In genomic region chr4:34241060-34241571, GRCm38 (mm10) we compare ENCODE assay signal across 11 mouse cellular contexts.
A peak's percentile ranks its signal among the peaks of the same experiment; 100 is the strongest.
DNase-seq lines count a peak whose midpoint lies in the region; ATAC-seq and TF ChIP-seq lines count a peak whose summit lies in the region.
"Had no signal": no experiment of that assay in that cellular context is flagged by ENCODE, and none has a peak within 500 bp of the region (broad histone marks: within the 10 kb centered on the region; RNA-seq: fewer than 3 reads in every experiment).

No protein-coding gene starts in this region.

- H3K36me3 ChIP-seq in forebrain, embryonic 11.5 days (ENCODE audit: control insufficient read depth, insufficient read depth, low read length): no peaks in the 10 kb centered on the region
- no peaks in the 10 kb centered on the region for H3K36me3 ChIP-seq in forebrain, embryonic 10.5 days (replicated peaks)
- H3K36me3 ChIP-seq in midbrain, embryonic 14.5 days (ENCODE audit: control insufficient read depth, insufficient read depth, low read length): no peaks in the 10 kb centered on the region
- no peaks in the 10 kb centered on the region for H3K36me3 ChIP-seq in midbrain, postnatal 0 days (ENCODE audit: insufficient read depth, low read length)
- H3K36me3 ChIP-seq in hindbrain, embryonic 16.5 days (ENCODE audit: control insufficient read depth, insufficient read depth, low read length): no peaks in the 10 kb centered on the region
- H3K36me3 ChIP-seq in myocyte (ENCODE audit: control insufficient read depth, insufficient read depth): no peaks in the 10 kb centered on the region
- H3K36me3 ChIP-seq: liver, embryonic 13.5 days had no signal

- no peak overlapping the region for H3ac ChIP-seq in myocyte (ENCODE audit: control insufficient read depth, insufficient read length)

- no peak for DNase-seq in forebrain, embryonic 11.5 days (ENCODE audit: low spot score)
- no peak for DNase-seq in forebrain, embryonic 10.5 days (ENCODE audit: extremely low spot score, low spot score)
- DNase-seq in midbrain, embryonic 14.5 days: peak; percentile 37
- no peak for DNase-seq in midbrain, postnatal 0 days (ENCODE audit: low spot score)
- no peak for DNase-seq in testis, postnatal 10 days (ENCODE audit: low spot score)
- no peak for DNase-seq in adrenal gland, postnatal 25 days
- DNase-seq: liver, embryonic 13.5 days; spleen, adult 18-20 months; thymus, adult 18-20 months had no signal

- no peak for TF ChIP-seq POLR2A in myocyte (IDR thresholded peaks at IDR 0.05; ENCODE audit: insufficient read length, low read depth)

- H3K27ac ChIP-seq in forebrain, embryonic 11.5 days (ENCODE audit: low read depth, low read length): no peak overlapping the region
- no peak overlapping the region; the same call in 1 of the 2 replicates for H3K27ac ChIP-seq in forebrain, embryonic 10.5 days
- H3K27ac ChIP-seq in midbrain, embryonic 14.5 days (replicated peaks; ENCODE audit: low read depth, low read length): no peak overlapping the region; the same call in 1 of the 2 replicates
- no peak overlapping the region; the same call in 1 of the 2 replicates for H3K27ac ChIP-seq in midbrain, postnatal 0 days (ENCODE audit: low read depth, low read length)
- no peak overlapping the region for H3K27ac ChIP-seq in hindbrain, embryonic 16.5 days (ENCODE audit: low read depth, low read length)
- H3K27ac ChIP-seq: liver, embryonic 13.5 days had no signal

- WGBS in forebrain, embryonic 11.5 days: 49% methylated on average over 7 of the region's 7 CpGs
- WGBS in forebrain, embryonic 10.5 days: 67% methylated on average over 7 of the region's 7 CpGs
- 51% methylated on average over 7 of the region's 7 CpGs for WGBS in midbrain, embryonic 14.5 days
- WGBS in midbrain, postnatal 0 days: 31% methylated on average over 7 of the region's 7 CpGs
- WGBS in hindbrain, embryonic 16.5 days: 46% methylated on average over 7 of the region's 7 CpGs

- H3K27me3 ChIP-seq in forebrain, embryonic 11.5 days (ENCODE audit: control insufficient read depth, insufficient read depth, low read length): no peaks in the 10 kb centered on the region
- H3K27me3 ChIP-seq in forebrain, embryonic 10.5 days (ENCODE audit: poor library complexity, severe bottlenecking): no peaks in the 10 kb centered on the region
- no peaks in the 10 kb centered on the region for H3K27me3 ChIP-seq in midbrain, embryonic 14.5 days (ENCODE audit: control insufficient read depth, insufficient read depth, low read length)
- H3K27me3 ChIP-seq in midbrain, postnatal 0 days (ENCODE audit: insufficient read depth, low read length): no peaks in the 10 kb centered on the region
- no peaks in the 10 kb centered on the region for H3K27me3 ChIP-seq in hindbrain, embryonic 16.5 days (replicated peaks; ENCODE audit: control insufficient read depth, insufficient read depth, low read length)
- no peaks in the 10 kb centered on the region for H3K27me3 ChIP-seq in myocyte (ENCODE audit: control insufficient read depth, insufficient read depth, insufficient read length)
- H3K27me3 ChIP-seq: liver, embryonic 13.5 days had no signal

- H3K9me3 ChIP-seq in forebrain, embryonic 11.5 days (ENCODE audit: control insufficient read depth, low read length): no peaks in the 10 kb centered on the region
- H3K9me3 ChIP-seq in forebrain, embryonic 10.5 days: no peaks in the 10 kb centered on the region
- H3K9me3 ChIP-seq in midbrain, embryonic 14.5 days (ENCODE audit: control insufficient read depth, low read length): no peaks in the 10 kb centered on the region
- H3K9me3 ChIP-seq in midbrain, postnatal 0 days (ENCODE audit: low read length): no peaks in the 10 kb centered on the region
- H3K9me3 ChIP-seq in hindbrain, embryonic 16.5 days (ENCODE audit: control insufficient read depth, low read length): no peaks in the 10 kb centered on the region
- H3K9me3 ChIP-seq: liver, embryonic 13.5 days had no signal

- ATAC-seq in forebrain, embryonic 11.5 days (replicated peaks; ENCODE audit: low FRiP score): peak; percentile 70
- ATAC-seq in midbrain, embryonic 14.5 days (ENCODE audit: low FRiP score, low TSS enrichment): no peak; the same call in 1 of the 2 replicates
- ATAC-seq in midbrain, postnatal 0 days (ENCODE audit: low FRiP score): no peak
- ATAC-seq in hindbrain, embryonic 16.5 days: peak; percentile 45; the same call in 1 of the 2 replicates

- TF ChIP-seq CTCF in midbrain, postnatal 0 days (IDR thresholded peaks at IDR 0.05): no peak

- H3K4me2 ChIP-seq in forebrain, embryonic 11.5 days (ENCODE audit: low read depth, low read length, severe bottlenecking): no peak overlapping the region
- H3K4me2 ChIP-seq in midbrain, embryonic 14.5 days (ENCODE audit: low read length): peak overlapping the region; percentile 28; the same call in 1 of the 2 replicates
- no peak overlapping the region for H3K4me2 ChIP-seq in midbrain, postnatal 0 days (ENCODE audit: low read depth, low read length, poor library complexity, severe bottlenecking)
- H3K4me2 ChIP-seq in hindbrain, embryonic 16.5 days (ENCODE audit: low read length): peak overlapping the region; percentile 24; the same call in 1 of the 2 replicates
- H3K4me2 ChIP-seq in myocyte (ENCODE audit: low read depth): peak overlapping the region; percentile 49
- H3K4me2 ChIP-seq: liver, embryonic 13.5 days had no signal

- no peaks in the 10 kb centered on the region for H3K79me2 ChIP-seq in myocyte (ENCODE audit: control insufficient read depth, insufficient read depth)

- no peak overlapping the region for H3K4me3 ChIP-seq in forebrain, embryonic 11.5 days (ENCODE audit: low read depth, low read length)
- H3K4me3 ChIP-seq in forebrain, embryonic 10.5 days: no peak overlapping the region
- H3K4me3 ChIP-seq in midbrain, embryonic 14.5 days (replicated peaks; ENCODE audit: low read depth, low read length): no peak overlapping the region
- no peak overlapping the region for H3K4me3 ChIP-seq in midbrain, postnatal 0 days (ENCODE audit: low read depth, low read length)
- no peak overlapping the region for H3K4me3 ChIP-seq in hindbrain, embryonic 16.5 days (ENCODE audit: low read length)
- no peak overlapping the region for H3K4me3 ChIP-seq in myocyte
- H3K4me3 ChIP-seq: liver, embryonic 13.5 days had no signal

- no peak overlapping the region; the same call in 1 of the 2 replicates for H3K9ac ChIP-seq in forebrain, embryonic 11.5 days (ENCODE audit: low read length)
- H3K9ac ChIP-seq in midbrain, embryonic 14.5 days (replicated peaks; ENCODE audit: low read length): no peak overlapping the region
- H3K9ac ChIP-seq in midbrain, postnatal 0 days (replicated peaks; ENCODE audit: low read length, poor library complexity, severe bottlenecking): no peak overlapping the region
- no peak overlapping the region for H3K9ac ChIP-seq in hindbrain, embryonic 16.5 days (ENCODE audit: low read depth, low read length)
- H3K9ac ChIP-seq: liver, embryonic 13.5 days had no signal

- H3K4me1 ChIP-seq in forebrain, embryonic 11.5 days (replicated peaks; ENCODE audit: control insufficient read depth, insufficient read depth, low read length): peaks cover 8% of the 10 kb centered on the region; the same call in 1 of the 2 replicates
- H3K4me1 ChIP-seq in forebrain, embryonic 10.5 days: peaks cover 18% of the 10 kb centered on the region
- peaks cover 14% of the 10 kb centered on the region; the same call in 1 of the 2 replicates for H3K4me1 ChIP-seq in midbrain, embryonic 14.5 days (ENCODE audit: control insufficient read depth, insufficient read depth, low read length)
- H3K4me1 ChIP-seq in midbrain, postnatal 0 days (ENCODE audit: insufficient read depth, low read length): peaks cover 4% of the 10 kb centered on the region; the same call in 1 of the 2 replicates
- no peaks in the 10 kb centered on the region; the same call in 1 of the 2 replicates for H3K4me1 ChIP-seq in hindbrain, embryonic 16.5 days (ENCODE audit: control insufficient read depth, insufficient read depth, low read depth, low read length)
- H3K4me1 ChIP-seq: liver, embryonic 13.5 days had no signal

TF ChIP-seq in myocyte, 11 proteins besides CTCF, POLR2A, EP300 and RAD21:
- TF ChIP-seq MYOG (IDR thresholded peaks at IDR 0.05; ENCODE audit: control insufficient read depth in 1 of 3, insufficient read depth in 1 of 3, insufficient read length in 2 of 3, low read depth in 2 of 3): peak in 1 of 3 experiments; percentile 72
- no peak for TF ChIP-seq REST (IDR thresholded peaks at IDR 0.05; ENCODE audit: insufficient read depth, insufficient read length)
- TF ChIP-seq TCF12 (IDR thresholded peaks at IDR 0.05; ENCODE audit: insufficient read depth, poor library complexity, severe bottlenecking): peak; percentile 64
- TF ChIP-seq USF1 (IDR thresholded peaks at IDR 0.05; ENCODE audit: low read depth): no peak
- TF ChIP-seq E2F4 (IDR thresholded peaks at IDR 0.05; ENCODE audit: insufficient read depth): no peak
- TF ChIP-seq POLR2AphosphoS2 (IDR thresholded peaks at IDR 0.05; ENCODE audit: insufficient read length, low read depth): no peak
- TF ChIP-seq CEBPB (IDR thresholded peaks at IDR 0.05; ENCODE audit: insufficient read depth, poor library complexity, severe bottlenecking): no peak
- no peak for TF ChIP-seq MAX (IDR thresholded peaks at IDR 0.05; ENCODE audit: low read depth)
- TF ChIP-seq TCF3 (IDR thresholded peaks at IDR 0.05; ENCODE audit: insufficient read length, low read depth): peak; percentile 50
- TF ChIP-seq MYOD1 (IDR thresholded peaks at IDR 0.05; ENCODE audit: control insufficient read depth in 1 of 3, insufficient read length in 2 of 3, low read depth in 2 of 3): peak in 2 of 3 experiments; percentile 78 to 85
- TF ChIP-seq SRF (IDR thresholded peaks at IDR 0.05; ENCODE audit: control insufficient read depth, insufficient read length, low read depth): no peak

Comparison
In these comparisons a context has a peak if more than half of its experiments do, and no peak if none do; other contexts are left out.
1. H3K4me2 ChIP-seq: peak in midbrain, embryonic 14.5 days (single experiment), hindbrain, embryonic 16.5 days (single experiment) and myocyte (single experiment); none in forebrain, embryonic 11.5 days (single experiment) and midbrain, postnatal 0 days (single experiment).
2. ATAC-seq: peak in forebrain, embryonic 11.5 days (single experiment) and hindbrain, embryonic 16.5 days (single experiment); none in midbrain, embryonic 14.5 days (single experiment) and midbrain, postnatal 0 days (single experiment).